Mouse (Mus musculus) G1E-ER4 (cell line): ENCODE results near the gene Focad. TPM values are rescaled to one million over a fixed set of nuclear protein-coding genes. Genes with fewer than 3 reads are reported as not detected.

Experiments
- GATA1 ChIP-seq: IDR thresholded peaks from one replicate; pipeline ENCODE4 v1.8.0; 2012; ENCODE audit warnings: low read length, inconsistent platforms
- polyA plus RNA-seq: library from polyadenylated mRNA; stranded (reverse); fragments of >175 nt; gene quantifications from 2 replicates; pipeline ENCODE4 v1.2.3, GENCODE M21; 2012

Focad gene
- polyA plus RNA-seq, 1 experiment = 2.5 TPM

DNA sequence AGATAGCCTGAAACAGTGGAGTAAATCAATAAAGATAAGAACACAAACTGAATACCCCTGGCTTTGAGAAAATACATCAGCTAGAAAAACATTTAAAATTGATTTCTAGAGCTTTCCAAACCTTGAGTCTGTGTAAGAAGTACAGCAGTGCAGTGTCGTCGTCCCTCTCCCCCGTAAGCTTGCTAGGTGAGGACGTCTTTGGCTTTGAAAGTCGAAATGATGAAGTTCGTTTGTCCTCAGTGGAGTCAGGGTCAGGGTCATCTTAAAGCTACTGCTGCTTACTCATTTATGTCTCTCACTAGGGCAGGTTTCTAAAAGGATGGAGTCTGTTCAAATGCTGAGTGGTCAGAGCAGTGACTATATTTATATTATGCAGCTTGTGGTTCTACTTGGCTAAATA lies 141.5 kb downstream of the Focad start:
- no peak for TF ChIP-seq GATA1

DNA sequence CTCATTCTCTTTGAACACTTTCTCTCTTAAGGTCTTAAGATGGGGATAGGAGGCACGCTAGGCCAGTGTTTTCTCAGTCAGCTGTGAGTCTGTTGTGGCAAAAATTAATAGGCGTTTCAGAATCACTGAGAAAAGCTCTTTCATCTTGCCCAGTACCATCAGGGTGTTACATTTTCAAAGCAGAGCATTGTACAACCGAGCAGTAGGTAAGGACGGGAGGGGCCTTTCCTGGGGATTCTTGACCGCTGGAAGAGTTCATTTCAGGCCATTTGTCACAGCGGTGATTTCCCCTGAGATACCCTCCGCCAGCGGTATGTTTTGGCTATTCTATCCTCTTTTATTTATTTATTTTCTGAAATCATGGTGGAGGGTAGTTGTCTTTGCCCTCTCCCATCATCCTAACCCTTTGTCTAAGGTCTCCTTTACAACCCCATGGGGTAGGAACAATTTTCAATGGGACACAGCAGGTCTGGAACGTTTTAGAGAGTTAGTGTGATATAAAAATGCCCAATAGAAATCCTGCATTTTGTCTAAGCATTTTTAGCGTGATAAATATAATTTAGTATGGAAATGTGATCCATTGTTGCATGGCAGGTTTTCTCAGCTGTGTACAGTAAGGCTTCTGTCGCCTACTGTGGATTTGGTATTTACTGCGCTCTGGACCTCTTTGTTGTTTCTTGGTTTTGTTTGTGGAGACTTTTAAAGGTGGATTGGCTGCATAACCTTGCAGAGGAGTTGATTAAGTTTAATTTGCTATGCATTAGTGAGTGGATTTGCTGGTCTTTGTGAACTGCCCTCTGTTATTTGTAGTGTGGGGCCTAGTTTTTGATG lies 142.7 kb downstream of the Focad start:
- TF ChIP-seq GATA1 = no peak

DNA sequence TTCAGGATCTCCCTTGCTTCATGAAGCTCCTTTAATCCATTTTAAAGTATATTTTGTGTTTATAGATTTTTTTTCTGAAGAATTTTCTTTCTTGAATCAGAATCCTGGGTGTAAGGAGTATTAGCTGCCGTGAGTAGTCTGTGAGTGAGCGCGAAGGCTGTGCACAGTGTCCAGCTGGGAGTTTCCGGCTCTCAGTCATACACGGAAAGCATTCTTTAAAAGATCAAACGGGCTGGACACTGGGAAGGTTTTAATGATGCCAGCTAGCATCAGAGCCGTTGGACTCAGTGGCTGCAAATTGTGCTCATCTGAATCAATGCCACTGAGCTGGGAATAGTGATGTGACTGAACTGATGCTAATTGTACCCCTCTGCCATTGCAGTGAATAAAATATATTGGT lies 143.9 kb downstream of the Focad start:
- no peak for TF ChIP-seq GATA1

DNA sequence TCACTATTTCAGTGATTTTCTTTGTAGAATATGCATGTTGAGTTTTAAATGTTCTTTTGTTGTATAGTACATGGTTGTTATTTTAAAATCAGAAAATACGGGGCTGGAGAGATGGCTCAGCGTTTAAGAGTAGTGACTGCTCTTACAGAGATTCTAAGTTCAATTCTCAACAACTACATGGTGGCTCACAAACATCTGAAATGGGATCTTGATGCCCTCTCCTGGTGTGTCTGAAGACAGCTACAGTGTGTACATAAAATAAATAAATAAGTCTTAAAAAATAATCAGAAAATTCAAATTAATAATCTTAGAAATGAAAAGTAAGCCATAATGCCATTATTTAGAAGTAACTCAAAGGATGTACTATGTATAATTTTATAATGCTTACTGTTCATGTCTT lies 149.4 kb downstream of the Focad start:
- no peak for TF ChIP-seq GATA1

GRCm38 (mm10) chr4:88245494-88245893 lies 151.1 kb downstream of the Focad start:
- no peak for TF ChIP-seq GATA1

GRCm38 (mm10) chr4:88261349-88261748 lies 166.9 kb downstream of the Focad start:
- no peak for TF ChIP-seq GATA1

DNA sequence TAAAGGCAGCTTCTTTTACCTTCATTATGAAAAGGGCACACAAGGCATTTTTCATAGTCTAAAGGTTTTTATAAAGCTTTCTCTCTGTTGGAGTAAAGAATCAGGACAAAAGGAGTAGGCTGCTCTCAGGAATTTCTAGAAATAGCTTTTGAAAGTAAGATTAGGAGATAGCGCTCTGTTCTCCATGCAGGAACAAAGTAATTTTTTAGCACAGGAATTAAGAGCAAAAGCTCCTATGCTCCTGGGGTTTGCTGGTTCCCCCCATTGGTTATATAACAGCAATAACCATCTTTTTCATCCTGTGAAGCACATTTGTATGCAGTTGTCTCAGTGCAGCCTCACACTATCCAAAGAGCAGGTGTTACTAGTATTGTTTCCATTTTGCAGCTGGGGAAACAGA lies 170.1 kb downstream of the Focad start:
- no peak for TF ChIP-seq GATA1

GRCm38 (mm10) chr4:88270408-88271067 lies 176.1 kb downstream of the Focad start:
- TF ChIP-seq GATA1 = no peak

DNA sequence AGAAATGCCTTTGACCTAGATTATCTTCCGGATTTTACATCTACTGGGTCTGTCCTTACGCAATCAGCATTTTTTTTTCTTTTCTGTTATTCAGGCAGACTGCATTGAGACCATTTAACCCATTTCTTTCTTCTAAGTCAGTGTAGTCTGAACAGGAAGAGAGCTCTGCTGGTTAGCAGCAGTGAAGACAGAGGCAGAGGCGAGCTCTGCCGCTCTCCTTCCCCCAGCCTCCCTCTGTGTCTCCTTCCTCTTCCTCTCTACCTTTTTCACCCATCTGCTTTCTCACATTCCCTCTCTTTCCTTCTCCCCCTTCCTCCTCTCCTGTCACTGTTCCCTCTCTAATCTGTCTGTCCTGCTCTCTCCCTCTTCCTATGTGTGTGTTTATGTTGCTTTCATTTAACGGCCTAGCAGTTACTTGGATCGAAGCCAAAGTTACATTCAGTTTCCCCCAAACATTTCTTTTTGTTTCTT lies 181.2 kb downstream of the Focad start:
- no peak for TF ChIP-seq GATA1

DNA sequence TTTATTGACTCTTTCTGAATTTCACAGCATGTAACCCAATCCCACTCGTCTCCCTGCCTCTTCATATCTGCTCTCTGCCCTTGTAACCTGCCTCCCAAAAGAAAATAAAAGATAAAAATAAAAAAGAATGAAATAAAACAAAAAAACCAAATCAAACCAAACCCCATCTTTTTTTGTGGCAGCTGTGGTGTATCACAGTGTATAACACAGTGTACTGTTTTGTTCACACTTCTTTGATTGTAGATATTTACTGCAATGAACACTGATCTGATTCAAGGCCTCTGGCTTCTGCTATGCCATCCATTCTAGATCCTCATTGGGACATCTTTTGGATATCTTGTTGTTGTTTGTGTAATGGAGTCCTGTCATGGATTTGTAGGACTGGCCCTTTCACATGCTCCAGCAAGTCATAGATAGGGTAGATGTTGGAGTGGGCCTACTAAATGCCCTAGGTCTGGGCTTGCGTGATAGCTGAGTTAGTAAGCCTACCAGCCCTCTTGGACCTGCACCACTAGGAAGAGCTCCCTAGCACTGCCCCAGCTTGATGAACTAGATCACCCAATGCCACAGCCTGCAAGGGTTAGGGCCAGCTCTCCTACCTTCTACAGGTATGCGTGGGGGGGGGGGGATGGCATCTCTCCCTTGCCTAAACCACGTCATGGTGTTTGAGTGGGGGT lies 181.8 kb downstream of the Focad start:
- TF ChIP-seq GATA1 = no peak

DNA sequence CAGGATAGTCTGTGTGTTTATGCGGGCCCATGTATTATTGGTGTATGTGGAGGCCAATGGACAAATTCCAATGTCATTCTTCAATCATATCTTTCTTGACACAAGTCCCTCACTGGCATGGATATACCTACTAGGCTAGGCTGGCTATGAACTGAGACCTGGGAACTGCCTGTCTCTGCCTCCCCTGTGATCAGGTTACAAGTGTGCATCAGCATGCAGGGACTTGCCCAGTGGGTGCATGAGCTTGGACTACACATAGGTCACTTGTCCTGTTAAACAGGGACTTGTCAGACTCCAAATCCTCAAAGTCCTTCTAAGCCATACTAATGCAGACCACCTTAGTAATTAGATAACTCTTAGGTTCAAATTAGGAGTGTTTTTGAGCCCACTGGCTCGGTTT lies 184.1 kb downstream of the Focad start:
- no peak for TF ChIP-seq GATA1

GRCm38 (mm10) chr4:88280536-88280935 lies 186.1 kb downstream of the Focad start:
- TF ChIP-seq GATA1 = no peak

GRCm38 (mm10) chr4:88295537-88295936 lies 201.1 kb downstream of the Focad start:
- TF ChIP-seq GATA1 = no peak

DNA sequence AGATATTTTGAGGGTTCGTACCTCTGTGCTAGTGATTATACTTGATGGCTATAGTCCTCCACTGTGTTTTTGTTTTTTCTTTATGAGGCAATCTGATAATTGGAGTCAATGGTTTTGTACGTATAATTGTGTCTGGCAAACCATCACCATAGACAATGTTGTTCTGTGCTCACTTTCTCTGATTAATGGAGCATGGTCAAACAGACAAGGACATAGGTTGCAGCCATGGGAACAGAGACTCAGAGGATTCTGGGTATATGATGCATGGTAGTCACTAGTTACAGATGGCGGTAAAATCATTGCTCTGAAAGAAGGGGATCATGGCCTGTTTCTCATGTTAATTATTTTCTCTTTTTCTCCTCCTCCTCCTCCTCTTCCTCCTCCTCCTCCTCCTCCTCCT lies 205.1 kb downstream of the Focad start:
- no peak for TF ChIP-seq GATA1

DNA sequence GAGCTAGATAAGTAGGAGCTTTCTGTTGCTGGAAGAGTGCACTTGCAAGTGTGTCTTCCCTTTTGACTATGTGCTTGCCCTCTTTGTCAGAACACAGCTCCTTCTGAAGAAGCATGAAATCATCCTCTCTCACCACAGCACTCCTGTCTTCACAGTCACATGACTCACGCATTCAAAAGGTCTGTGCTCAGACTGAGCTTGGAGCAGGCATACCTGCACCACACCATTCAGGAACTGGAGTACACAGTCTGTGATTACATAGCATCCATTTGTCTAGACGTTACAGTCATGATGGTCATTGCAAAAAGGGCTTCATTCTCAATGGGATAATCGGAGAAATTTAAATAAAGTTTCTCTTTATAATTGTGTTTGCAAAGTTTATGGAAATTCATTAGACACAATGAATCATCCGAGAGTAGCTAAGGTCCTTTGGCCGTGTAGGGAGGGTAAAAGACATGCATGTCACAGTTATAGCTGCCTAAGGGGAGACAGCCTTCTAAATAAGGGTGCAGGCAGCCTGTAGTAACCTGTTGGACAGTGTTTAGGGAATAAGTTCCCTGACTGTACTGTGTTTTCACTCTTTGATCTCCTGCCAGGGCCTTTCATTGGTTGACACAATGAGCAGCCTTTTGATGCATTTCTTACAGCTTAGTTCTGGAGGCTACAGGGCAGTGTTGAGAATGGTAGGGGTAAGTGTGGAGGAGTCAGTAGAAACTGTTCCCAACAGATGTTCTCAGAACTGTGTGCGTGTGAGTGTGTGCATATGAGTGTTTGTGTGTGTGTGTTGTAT lies 206.6 kb downstream of the Focad start:
- TF ChIP-seq GATA1 = no peak
